Mouse (Mus musculus): Measurements from ENCODE around the gene Kcnk12.

DNA sequence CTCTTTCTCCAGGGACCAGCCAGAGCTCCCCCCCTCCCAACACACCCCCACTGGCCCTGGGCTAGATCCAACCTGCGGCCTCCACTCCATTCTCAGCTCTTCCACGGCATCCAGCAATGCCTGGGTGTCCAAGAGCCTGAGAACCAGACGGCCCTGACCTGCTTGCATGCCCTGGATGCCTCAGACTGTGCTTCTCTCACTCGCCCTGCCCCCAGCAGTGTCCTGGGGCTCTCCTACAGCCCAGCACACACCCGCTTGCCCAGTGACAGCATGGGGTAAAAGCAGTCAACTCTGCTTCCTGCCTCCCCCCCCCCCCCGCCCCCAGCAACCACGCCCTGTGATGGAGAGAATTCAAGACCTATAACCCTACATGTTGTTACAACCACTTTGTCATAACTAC lies 42.3 kb upstream of the Kcnk12 start:
- TF ChIP-seq CTCF (conservative IDR thresholded peaks at IDR 0.05 in 1 of 2, IDR thresholded peaks at IDR 0.05 in 1 of 2; ENCODE audit: low read depth in 2 of 2, low read length in 2 of 2): no peak
- TF ChIP-seq MEF2A (IDR thresholded peaks at IDR 0.05; ENCODE audit: borderline replicate concordance, low read depth, low read length): no peak
- TF ChIP-seq ZNF384 (IDR thresholded peaks at IDR 0.05; ENCODE audit: low read depth, low read length): no peak
